Mouse (Mus musculus) midbrain, postnatal 0 days (tissue): ENCODE measurements around the gene Prune2. TPM values are rescaled to one million over a fixed set of nuclear protein-coding genes. Genes with fewer than 3 reads are reported as not detected.

Experiments used
- ATAC-seq: fragments of 200-750 bp; cut with Nextera tagmentation; 2 replicates; pipeline ENCODE4 v1.8.0; 2017; ENCODE audit warnings: moderate number of reproducible peaks, mild to moderate bottlenecking, moderate TSS enrichment, moderate library complexity; ENCODE audit not compliant: low FRiP score
- DNase-seq: peaks from one replicate; pipeline ENCODE4 v3.0.0-alpha.2; 2015; ENCODE audit warnings: low spot score
- H3K27ac ChIP-seq: fragments of 300-500 bp; sonication (generic); 2 replicates; pipeline ENCODE4 v1.5.1; 2014; ENCODE audit warnings: low read depth, mild to moderate bottlenecking, low read length, mixed read lengths
- H3K27me3 ChIP-seq: fragments of 300-500 bp; sonication (generic); 2 replicates; pipeline ENCODE4 v1.6.1; 2014; ENCODE audit warnings: low read length, control low read depth, mixed read lengths; ENCODE audit not compliant: insufficient read depth
- H3K36me3 ChIP-seq: fragments of 300-500 bp; sonication (generic); 2 replicates; pipeline ENCODE4 v1.6.1; 2014; ENCODE audit warnings: low read length, control low read depth, mixed read lengths; ENCODE audit not compliant: insufficient read depth
- H3K4me1 ChIP-seq: fragments of 300-500 bp; sonication (generic); 2 replicates; pipeline ENCODE4 v1.6.1; 2014; ENCODE audit warnings: mild to moderate bottlenecking, control low read depth, antibody characterized with exemption, low read length, mixed read lengths; ENCODE audit not compliant: insufficient read depth
- H3K4me2 ChIP-seq: fragments of 300-500 bp; sonication (generic); 2 replicates; pipeline ENCODE4 v1.6.1; 2014; ENCODE audit warnings: low read depth, mild to moderate bottlenecking, low read length, mixed read lengths; ENCODE audit not compliant: poor library complexity, severe bottlenecking
- H3K4me3 ChIP-seq: fragments of 300-500 bp; sonication (generic); 2 replicates; pipeline ENCODE4 v1.5.1; 2014; ENCODE audit warnings: low read depth, mild to moderate bottlenecking, low read length, moderate library complexity
- H3K9ac ChIP-seq: fragments of 300-500 bp; sonication (generic); replicated peaks from 2 replicates; pipeline ENCODE4 v1.6.1; 2014; ENCODE audit warnings: mild to moderate bottlenecking, low read length, moderate library complexity, mixed read lengths; ENCODE audit not compliant: poor library complexity, severe bottlenecking
- H3K9me3 ChIP-seq: fragments of 300-500 bp; sonication (generic); 2 replicates; pipeline ENCODE4 v1.6.1; 2016; ENCODE audit warnings: low read length, control low read depth
- CTCF ChIP-seq: IDR thresholded peaks from 2 replicates; pipeline ENCODE4 v1.5.1; 2016; ENCODE audit warnings: antibody characterized with exemption, mild to moderate bottlenecking
- WGBS: fragments of 180-500 bp; shearing (Covaris S2); extraction: QIAGEN DNeasy Blood & Tissue Kit; methylation state at CpG from one replicate; pipeline ENCODE4 v1.1.7; 2014; 5-methylcytosine and 5-hydroxymethylcytosine counted together
- polyA plus RNA-seq: library from polyadenylated mRNA; unstranded; fragments of >200 nt; fragmentation: Nextera tagmentation; extraction: Ambion mirVana; gene quantifications from 2 replicates; pipeline ENCODE4 v1.2.1, GENCODE M21; 2015
- total RNA-seq: library from RNA; depleted of rRNA; stranded (reverse); fragments of >200 nt; gene quantifications from 2 replicates; pipeline ENCODE4 v1.2.3, GENCODE M21; 2014

The Prune2 gene
- total and polyA plus RNA-seq, 2 experiments from 2014 or later, result 12.0 to 12.1 TPM

GRCm38 (mm10) chr19:17096338-17096737 lies 140.4 kb downstream of the Prune2 start:
- no peak for TF ChIP-seq CTCF
- DNase-seq (no peak), ATAC-seq (no peak)
- no peaks in the 10 kb centered on the region for H3K4me1 ChIP-seq
- H3K4me3 ChIP-seq, result no peak overlapping the region
- no peak overlapping the region for H3K4me2 ChIP-seq
- H3K9me3 ChIP-seq, result no peaks in the 10 kb centered on the region
- H3K27me3 ChIP-seq, result no peaks in the 10 kb centered on the region
- no peak overlapping the region for H3K9ac ChIP-seq
- H3K36me3 ChIP-seq, result no peaks in the 10 kb centered on the region
- H3K27ac ChIP-seq, result no peak overlapping the region
- 83% methylated on average over 2 of the region's 2 CpGs for WGBS

- no peak for ATAC-seq
- TF ChIP-seq CTCF, result no peak
- WGBS, result 79% methylated on average over 6 of the region's 6 CpGs
These were observed 141.3 kb downstream of the Prune2 start for GRCm38 (mm10) chr19:17097210-17097609.

GRCm38 (mm10) chr19:17108782-17109181 lies 152.9 kb downstream of the Prune2 start:
- H3K36me3 ChIP-seq, result no peaks in the 10 kb centered on the region
- H3K4me2 ChIP-seq, result no peak overlapping the region
- H3K9ac ChIP-seq, result no peak overlapping the region
- no peaks in the 10 kb centered on the region for H3K4me1 ChIP-seq
- DNase-seq, result no peak
- WGBS, result 82% methylated on average over 8 of the region's 8 CpGs
- no peak for TF ChIP-seq CTCF
- no peak overlapping the region for H3K4me3 ChIP-seq
- no peak for ATAC-seq
- H3K27me3 ChIP-seq, result no peaks in the 10 kb centered on the region
- H3K9me3 ChIP-seq, result no peaks in the 10 kb centered on the region
- H3K27ac ChIP-seq, result no peak overlapping the region

More at GRCm38 (mm10) chr19:17097210-17097609, 141.3 kb downstream of the Prune2 start:
- no peak overlapping the region for H3K4me3 ChIP-seq
- no peaks in the 10 kb centered on the region for H3K4me1 ChIP-seq
- no peak overlapping the region for H3K4me2 ChIP-seq
- no peaks in the 10 kb centered on the region for H3K27me3 ChIP-seq
- no peak overlapping the region for H3K27ac ChIP-seq
- no peaks in the 10 kb centered on the region for H3K36me3 ChIP-seq
- no peak overlapping the region for H3K9ac ChIP-seq
- DNase-seq, result no peak
- H3K9me3 ChIP-seq, result no peaks in the 10 kb centered on the region

- H3K9me3 ChIP-seq, result no peaks in the 10 kb centered on the region
- H3K4me3 ChIP-seq, result no peak overlapping the region
- no peaks in the 10 kb centered on the region for H3K4me1 ChIP-seq
- H3K27ac ChIP-seq, result no peak overlapping the region
- no peak overlapping the region for H3K9ac ChIP-seq
- 62% methylated on average over 12 of the region's 12 CpGs for WGBS
- DNase-seq (peak; percentile 79), ATAC-seq (0 out of 2 replicates have a peak, but pooled peaks have one; percentile 41)
- no peaks in the 10 kb centered on the region for H3K27me3 ChIP-seq
- no peaks in the 10 kb centered on the region for H3K36me3 ChIP-seq
- no peak overlapping the region for H3K4me2 ChIP-seq
- TF ChIP-seq CTCF, result peak; percentile 84
These were observed 168.3 kb downstream of the Prune2 start for GRCm38 (mm10) chr19:17124034-17124735.

- Histone ChIP-seq H3K4me3 (no peak overlapping the region), H3K9me3 (no peaks in the 10 kb centered on the region), H3K27me3 (no peaks in the 10 kb centered on the region), H3K36me3 (no peaks in the 10 kb centered on the region), H3K4me1 (no peaks in the 10 kb centered on the region), H3K9ac (no peak overlapping the region), H3K27ac (no peak overlapping the region), H3K4me2 (no peak overlapping the region)
- no peak for ATAC-seq
- TF ChIP-seq CTCF, result no peak
- DNase-seq, result no peak
- 86% methylated on average over 7 of the region's 7 CpGs for whole genome bisulfite sequencing
These were observed 169.5 kb downstream of the Prune2 start for GRCm38 (mm10) chr19:17125380-17125779.

- DNase-seq (no peak), ATAC-seq (no peak)
- no peaks in the 10 kb centered on the region for H3K27me3 ChIP-seq
- H3K4me3 ChIP-seq, result no peak overlapping the region
- no peaks in the 10 kb centered on the region for H3K36me3 ChIP-seq
- H3K9ac ChIP-seq, result no peak overlapping the region
- no peak for TF ChIP-seq CTCF
- no peaks in the 10 kb centered on the region for H3K4me1 ChIP-seq
- no peak overlapping the region for H3K27ac ChIP-seq
- 79% methylated on average over 3 of the region's 3 CpGs for WGBS
- no peaks in the 10 kb centered on the region for H3K9me3 ChIP-seq
- H3K4me2 ChIP-seq, result no peak overlapping the region
These were observed 174.6 kb downstream of the Prune2 start for GRCm38 (mm10) chr19:17130544-17130943.
